Mouse (Mus musculus) adrenal gland, adult 2 months (tissue): ENCODE data around the gene Slc30a7. TPM values are rescaled to one million over a fixed set of nuclear protein-coding genes. Genes with fewer than 3 reads are reported as not detected.

Source experiments
- microRNA-seq, 2 experiments: library from miRNA; unstranded; fragments of <30 nt; microRNA quantifications; one replicate each; pipeline ENCODE4 v1.2.0; 2021
- polyA plus RNA-seq: library from polyadenylated mRNA; depleted of rRNA; stranded (reverse); fragments of >200 nt; gene quantifications from 2 replicates; pipeline ENCODE4 v1.2.3, GENCODE M21; 2012; rRNA removed
- total RNA-seq, 2 experiments: library from RNA; stranded (reverse); gene quantifications; 2 replicates each; pipeline ENCODE4 v1.2.3; 2021

The Slc30a7 gene
- total and polyA plus RNA-seq, 3 experiments: 7.3 to 34.5 (median 26.8) TPM

Small RNA genes within 50 kb of the gene (microRNA-seq; reads per million reads assigned to microRNA genes)
- gene Mir669n: 0 reads per million in 2 experiments

Other genes starting within 250 kb of the Slc30a7 start
- 10 to 100 TPM; 16.8 to 18.9 TPM for gene Dph5, start 119.6 kb downstream of the Slc30a7 start, total RNA-seq
- 1.3 and 2.1 TPM in 2 replicates for gene Dph5, start 119.6 kb downstream of the Slc30a7 start, polyA plus RNA-seq
- gene Extl2, start 56 bp upstream of the Slc30a7 start, total RNA-seq: 10 to 100 TPM; 16.3 to 22.7 TPM
- gene Extl2, start 56 bp upstream of the Slc30a7 start, polyA plus RNA-seq: 34.7 and 37.9 TPM in 2 replicates
- 10 to 100 TPM; 15.9 to 19.3 TPM for gene Vcam1, start 122.3 kb upstream of the Slc30a7 start, total RNA-seq
- gene Vcam1, start 122.3 kb upstream of the Slc30a7 start, polyA plus RNA-seq: 0.94 and 2.2 TPM in 2 replicates
- gene Gpr88, start 246.1 kb upstream of the Slc30a7 start, total RNA-seq: under 1 TPM; 0.52 to 0.83 TPM
- 1.9 and 3.1 TPM in 2 replicates for gene Gpr88, start 246.1 kb upstream of the Slc30a7 start, polyA plus RNA-seq